Mouse (Mus musculus): ENCODE data around the gene Scd4. TPM values are rescaled to one million over a fixed set of nuclear protein-coding genes. Genes with fewer than 3 reads are reported as not detected.

Gene Scd4
- polyA plus RNA-seq, 1 experiment from 2014 or later = 0.06 TPM

DNA sequence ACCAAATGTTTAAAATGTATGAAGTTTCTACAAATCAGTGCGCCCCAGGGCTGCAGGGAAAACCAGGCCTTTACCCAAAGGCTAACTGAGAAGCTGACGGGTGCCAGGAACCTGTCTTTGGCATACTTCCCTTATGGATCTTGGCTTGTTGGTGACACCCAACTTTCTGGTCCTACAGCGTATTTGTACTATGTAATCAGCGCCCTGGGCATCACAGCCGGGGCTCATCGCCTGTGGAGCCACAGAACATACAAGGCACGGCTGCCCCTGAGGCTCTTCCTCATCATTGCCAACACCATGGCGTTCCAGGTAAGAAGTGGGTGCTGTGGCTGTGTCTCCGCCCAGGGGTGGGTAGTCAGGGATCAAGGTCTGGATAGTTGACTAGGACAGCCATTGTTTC lies 35.0 kb upstream of the Scd4 start:
- Histone ChIP-seq H3K27ac (ENCODE audit: low read depth, low read length) (no peak overlapping the region), H3K4me3 (ENCODE audit: low read depth, low read length) (peak overlapping the region; percentile 99), H3K36me3 (ENCODE audit: control insufficient read depth, insufficient read depth, low read length) (peaks cover 35% of the 10 kb centered on the region), H3K9me3 (ENCODE audit: control insufficient read depth, low read length) (no peaks in the 10 kb centered on the region), H3K9ac (ENCODE audit: low read depth, low read length) (peak overlapping the region; percentile 99), H3K4me2 (replicated peaks; ENCODE audit: low read depth, low read length) (peak overlapping the region; percentile 98), H3K27me3 (ENCODE audit: control insufficient read depth, insufficient read depth, low read length) (no peaks in the 10 kb centered on the region), H3K4me1 (replicated peaks; ENCODE audit: control insufficient read depth, insufficient read depth, low read length) (peaks cover 23% of the 10 kb centered on the region)
- no peak for DNase-seq (ENCODE audit: low spot score)
- no peak for ATAC-seq (ENCODE audit: low FRiP score)
- 89% methylated on average over 9 of the region's 9 CpGs for WGBS

DNA sequence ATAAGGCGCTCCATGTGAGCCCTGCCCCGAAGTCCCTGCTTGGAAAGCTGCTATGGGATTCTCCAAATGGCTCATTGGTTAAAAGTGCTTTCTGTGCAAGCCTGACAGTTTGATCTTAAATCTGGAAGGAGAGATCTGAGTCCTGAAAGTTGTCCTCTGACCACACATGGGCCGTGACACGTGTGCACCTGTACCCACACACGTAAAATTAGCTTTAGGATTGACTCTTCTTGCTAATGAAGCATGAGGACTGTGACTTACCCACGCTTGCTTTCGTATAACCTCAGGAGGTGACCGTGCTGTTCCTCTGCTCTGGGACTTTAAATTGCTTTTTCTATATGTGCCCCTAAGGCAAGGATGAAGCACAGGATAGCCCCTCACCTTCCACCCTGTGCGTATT lies 33.8 kb upstream of the Scd4 start:
- Histone ChIP-seq H3K4me2 (replicated peaks; ENCODE audit: low read depth, low read length) (peak overlapping the region; percentile 98), H3K27me3 (ENCODE audit: control insufficient read depth, insufficient read depth, low read length) (no peaks in the 10 kb centered on the region), H3K4me3 (ENCODE audit: low read depth, low read length) (peak overlapping the region; percentile 99), H3K4me1 (replicated peaks; ENCODE audit: control insufficient read depth, insufficient read depth, low read length) (peaks cover 23% of the 10 kb centered on the region), H3K36me3 (ENCODE audit: control insufficient read depth, insufficient read depth, low read length) (peaks cover 46% of the 10 kb centered on the region), H3K9me3 (ENCODE audit: control insufficient read depth, low read length) (no peaks in the 10 kb centered on the region), H3K27ac (ENCODE audit: low read depth, low read length) (no peak overlapping the region), H3K9ac (ENCODE audit: low read depth, low read length) (peak overlapping the region; percentile 42; the same call in 1 of the 2 replicates)
- DNase-seq (ENCODE audit: low spot score) (no peak), ATAC-seq (ENCODE audit: low FRiP score) (no peak)
- 90% methylated on average over 9 of the region's 9 CpGs for WGBS

DNA sequence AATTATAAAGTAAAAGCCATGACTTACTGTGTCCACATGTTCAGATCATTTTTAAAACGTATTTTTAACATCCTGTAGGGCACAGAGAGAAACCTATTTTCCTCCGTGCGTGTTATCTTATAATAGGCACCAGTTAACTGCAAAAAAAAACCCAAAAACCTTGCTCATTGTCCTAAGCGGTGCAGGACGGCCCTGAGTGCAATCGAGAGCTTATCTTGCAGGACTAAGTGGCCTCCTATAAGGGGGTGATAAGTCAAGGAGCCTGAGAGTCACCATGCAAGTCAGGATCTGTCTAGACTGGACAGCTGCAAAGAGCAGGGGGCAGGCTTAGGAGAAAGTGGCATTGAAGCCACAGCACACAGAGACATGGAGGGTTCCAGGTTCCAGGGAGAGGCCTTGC lies 33.0 kb upstream of the Scd4 start:
- H3K9ac ChIP-seq (ENCODE audit: low read depth, low read length) = 0 out of 2 replicates have a peak overlapping the region, but pooled peaks have one; percentile 7
- 85% methylated on average over 6 of the region's 6 CpGs for WGBS
- H3K4me1 ChIP-seq (replicated peaks; ENCODE audit: control insufficient read depth, insufficient read depth, low read length) = peaks cover 23% of the 10 kb centered on the region

DNA sequence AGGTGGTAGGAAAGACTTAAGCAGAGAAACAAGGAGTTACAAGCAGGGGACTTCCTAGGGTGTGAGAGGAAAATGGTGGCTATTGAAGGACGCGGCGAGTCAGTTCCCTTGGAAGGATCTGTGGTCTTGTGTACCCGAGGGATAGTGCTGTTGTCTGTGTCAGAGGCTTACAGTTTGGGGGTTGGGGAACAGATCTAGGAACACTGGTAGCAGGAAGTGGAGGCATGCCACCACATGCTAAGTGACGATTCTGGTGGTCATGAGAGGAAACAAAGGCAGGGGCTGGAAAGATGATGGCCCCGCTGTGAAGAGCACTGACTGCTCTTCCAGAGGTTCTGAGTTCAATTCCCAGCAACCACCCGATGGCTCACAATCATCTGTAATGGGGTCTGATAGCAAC lies 32.4 kb upstream of the Scd4 start:
- ATAC-seq (ENCODE audit: low FRiP score) = no peak
- no peaks in the 10 kb centered on the region for H3K9me3 ChIP-seq (ENCODE audit: control insufficient read depth, low read length)
- 86% methylated on average over 7 of the region's 7 CpGs for WGBS
- no peak overlapping the region for H3K27ac ChIP-seq (ENCODE audit: low read depth, low read length)
- no peak overlapping the region for H3K9ac ChIP-seq (ENCODE audit: low read depth, low read length)
- H3K4me3 ChIP-seq (ENCODE audit: low read depth, low read length) = no peak overlapping the region
- 0 out of 2 replicates have a peak overlapping the region, but pooled peaks have one; percentile 5 for H3K4me2 ChIP-seq (replicated peaks; ENCODE audit: low read depth, low read length)
- no peak for DNase-seq (ENCODE audit: low spot score)
- peaks cover 52% of the 10 kb centered on the region for H3K36me3 ChIP-seq (ENCODE audit: control insufficient read depth, insufficient read depth, low read length)
- no peaks in the 10 kb centered on the region for H3K27me3 ChIP-seq (ENCODE audit: control insufficient read depth, insufficient read depth, low read length)
- peaks cover 23% of the 10 kb centered on the region for H3K4me1 ChIP-seq (replicated peaks; ENCODE audit: control insufficient read depth, insufficient read depth, low read length)

More for the DNA sequence above, 33.0 kb upstream of the Scd4 start:
- Histone ChIP-seq H3K27ac (ENCODE audit: low read depth, low read length) (no peak overlapping the region), H3K4me2 (replicated peaks; ENCODE audit: low read depth, low read length) (0 out of 2 replicates have a peak overlapping the region, but pooled peaks have one; percentile 3), H3K36me3 (ENCODE audit: control insufficient read depth, insufficient read depth, low read length) (peaks cover 53% of the 10 kb centered on the region), H3K4me3 (ENCODE audit: low read depth, low read length) (0 out of 2 replicates have a peak overlapping the region, but pooled peaks have one; percentile 6), H3K9me3 (ENCODE audit: control insufficient read depth, low read length) (no peaks in the 10 kb centered on the region), H3K27me3 (ENCODE audit: control insufficient read depth, insufficient read depth, low read length) (no peaks in the 10 kb centered on the region)
- no peak for DNase-seq (ENCODE audit: low spot score)
- no peak for ATAC-seq (ENCODE audit: low FRiP score)

DNA sequence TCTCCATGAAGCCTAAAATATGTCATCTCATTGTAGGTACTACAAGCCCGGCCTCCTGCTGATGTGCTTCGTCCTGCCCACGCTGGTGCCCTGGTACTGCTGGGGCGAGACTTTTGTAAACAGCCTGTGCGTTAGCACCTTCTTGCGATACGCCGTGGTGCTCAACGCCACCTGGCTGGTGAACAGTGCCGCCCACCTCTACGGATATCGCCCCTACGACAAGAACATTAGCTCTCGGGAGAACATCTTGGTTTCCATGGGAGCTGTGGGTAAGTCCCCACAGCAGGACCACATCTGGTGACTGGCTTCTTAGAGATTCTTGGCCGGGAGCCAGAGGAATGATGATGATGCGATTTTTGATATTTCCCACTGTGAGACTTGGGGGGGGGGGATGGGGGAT lies 31.7 kb upstream of the Scd4 start:
- no peak for DNase-seq (ENCODE audit: low spot score)
- H3K27ac ChIP-seq (ENCODE audit: low read depth, low read length) = no peak overlapping the region
- H3K4me3 ChIP-seq (ENCODE audit: low read depth, low read length) = no peak overlapping the region
- ATAC-seq (ENCODE audit: low FRiP score) = no peak
- H3K27me3 ChIP-seq (ENCODE audit: control insufficient read depth, insufficient read depth, low read length) = no peaks in the 10 kb centered on the region
- H3K4me1 ChIP-seq (replicated peaks; ENCODE audit: control insufficient read depth, insufficient read depth, low read length) = peaks cover 23% of the 10 kb centered on the region
- peaks cover 50% of the 10 kb centered on the region for H3K36me3 ChIP-seq (ENCODE audit: control insufficient read depth, insufficient read depth, low read length)
- no peaks in the 10 kb centered on the region for H3K9me3 ChIP-seq (ENCODE audit: control insufficient read depth, low read length)
- no peak overlapping the region for H3K4me2 ChIP-seq (replicated peaks; ENCODE audit: low read depth, low read length)
- WGBS = 84% methylated on average over 16 of the region's 16 CpGs
- H3K9ac ChIP-seq (ENCODE audit: low read depth, low read length) = no peak overlapping the region

DNA sequence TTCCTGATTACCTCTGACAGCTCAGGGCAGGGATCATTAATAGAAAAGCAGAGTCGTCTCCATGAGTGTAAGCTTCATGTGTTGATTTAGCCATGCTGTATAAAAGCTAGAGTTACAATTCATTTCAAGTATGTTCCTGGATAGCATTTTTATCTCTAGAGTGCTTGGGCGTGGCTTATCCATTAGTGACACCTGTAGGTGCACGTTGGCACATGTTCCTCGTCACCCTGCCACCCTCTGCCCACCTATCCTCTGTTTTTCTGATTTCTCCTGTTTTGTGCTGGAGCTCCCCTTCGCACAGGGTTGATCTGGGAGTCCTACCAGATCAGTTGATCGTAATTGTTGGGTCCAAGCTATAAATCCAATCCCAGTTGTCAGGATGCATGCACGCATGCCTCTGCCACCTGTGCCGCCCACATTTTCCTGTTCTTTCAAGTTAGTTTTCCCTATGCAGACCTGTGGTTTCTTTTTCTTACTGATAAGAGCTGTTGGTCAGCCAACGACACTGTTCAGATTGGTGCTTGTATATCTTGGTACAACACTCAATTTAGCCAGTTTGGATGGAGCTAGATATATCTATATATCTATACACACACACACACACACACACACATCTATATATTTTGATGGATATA lies 31.1 kb upstream of the Scd4 start:
- no peak for ATAC-seq (ENCODE audit: low FRiP score)
- no peaks in the 10 kb centered on the region for H3K9me3 ChIP-seq (ENCODE audit: control insufficient read depth, low read length)
- no peaks in the 10 kb centered on the region for H3K27me3 ChIP-seq (ENCODE audit: control insufficient read depth, insufficient read depth, low read length)
- H3K36me3 ChIP-seq (ENCODE audit: control insufficient read depth, insufficient read depth, low read length) = peaks cover 50% of the 10 kb centered on the region
- no peak overlapping the region for H3K4me3 ChIP-seq (ENCODE audit: low read depth, low read length)
- WGBS = 88% methylated on average over 9 of the region's 9 CpGs
- peaks cover 23% of the 10 kb centered on the region for H3K4me1 ChIP-seq (replicated peaks; ENCODE audit: control insufficient read depth, insufficient read depth, low read length)
- DNase-seq (ENCODE audit: low spot score) = no peak
- no peak overlapping the region for H3K27ac ChIP-seq (ENCODE audit: low read depth, low read length)
- H3K4me2 ChIP-seq (replicated peaks; ENCODE audit: low read depth, low read length) = no peak overlapping the region
- no peak overlapping the region for H3K9ac ChIP-seq (ENCODE audit: low read depth, low read length)

DNA sequence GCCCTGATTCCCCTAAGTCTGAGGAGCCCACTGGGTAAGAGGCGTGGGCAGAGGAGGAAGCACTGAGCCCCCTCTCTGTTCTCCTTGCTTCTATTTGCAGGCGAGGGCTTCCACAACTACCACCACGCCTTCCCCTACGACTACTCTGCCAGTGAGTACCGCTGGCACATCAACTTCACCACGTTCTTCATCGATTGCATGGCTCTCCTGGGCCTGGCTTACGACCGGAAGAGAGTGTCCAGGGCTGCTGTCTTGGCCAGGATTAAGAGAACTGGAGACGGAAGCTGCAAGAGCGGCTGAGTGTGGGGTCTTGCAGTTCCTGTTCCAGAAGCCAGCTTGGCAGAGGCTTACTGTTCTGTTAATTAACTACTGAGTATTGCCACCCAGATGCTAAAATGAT lies 30.0 kb upstream of the Scd4 start:
- H3K36me3 ChIP-seq (ENCODE audit: control insufficient read depth, insufficient read depth, low read length) = peaks cover 49% of the 10 kb centered on the region
- no peak overlapping the region for H3K27ac ChIP-seq (ENCODE audit: low read depth, low read length)
- no peaks in the 10 kb centered on the region for H3K27me3 ChIP-seq (ENCODE audit: control insufficient read depth, insufficient read depth, low read length)
- no peak overlapping the region for H3K9ac ChIP-seq (ENCODE audit: low read depth, low read length)
- peaks cover 18% of the 10 kb centered on the region for H3K4me1 ChIP-seq (replicated peaks; ENCODE audit: control insufficient read depth, insufficient read depth, low read length)
- no peak overlapping the region for H3K4me2 ChIP-seq (replicated peaks; ENCODE audit: low read depth, low read length)
- H3K9me3 ChIP-seq (ENCODE audit: control insufficient read depth, low read length) = no peaks in the 10 kb centered on the region
- ATAC-seq (ENCODE audit: low FRiP score) (no peak), DNase-seq (ENCODE audit: low spot score) (no peak)
- H3K4me3 ChIP-seq (ENCODE audit: low read depth, low read length) = no peak overlapping the region
- 95% methylated on average over 11 of the region's 11 CpGs for WGBS

DNA sequence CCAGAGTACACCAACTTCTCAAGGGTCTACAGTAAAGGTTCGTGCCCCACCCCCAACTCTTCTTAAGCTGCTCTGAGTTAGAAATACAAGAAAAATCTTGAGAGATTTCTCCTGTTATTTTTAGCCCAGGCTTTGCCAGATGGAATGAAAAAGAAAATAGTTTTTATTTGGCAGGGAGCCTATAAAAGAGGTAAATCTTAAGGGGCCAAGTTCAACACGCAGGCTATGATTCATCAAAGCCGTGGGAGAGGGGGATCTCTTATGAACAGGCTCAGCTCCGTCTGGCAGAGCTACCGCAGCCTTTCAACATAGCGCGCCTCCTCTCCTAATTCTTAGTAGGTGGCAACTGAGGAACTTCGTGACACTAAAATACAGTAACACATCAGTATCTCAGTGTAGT lies 29.4 kb upstream of the Scd4 start:
- WGBS = 91% methylated on average over 8 of the region's 8 CpGs
- DNase-seq (ENCODE audit: low spot score) (no peak), ATAC-seq (ENCODE audit: low FRiP score) (no peak)
- Histone ChIP-seq H3K27me3 (ENCODE audit: control insufficient read depth, insufficient read depth, low read length) (no peaks in the 10 kb centered on the region), H3K4me1 (replicated peaks; ENCODE audit: control insufficient read depth, insufficient read depth, low read length) (peaks cover 12% of the 10 kb centered on the region), H3K9me3 (ENCODE audit: control insufficient read depth, low read length) (no peaks in the 10 kb centered on the region), H3K27ac (ENCODE audit: low read depth, low read length) (no peak overlapping the region), H3K36me3 (ENCODE audit: control insufficient read depth, insufficient read depth, low read length) (peaks cover 47% of the 10 kb centered on the region), H3K4me3 (ENCODE audit: low read depth, low read length) (no peak overlapping the region), H3K4me2 (replicated peaks; ENCODE audit: low read depth, low read length) (no peak overlapping the region), H3K9ac (ENCODE audit: low read depth, low read length) (no peak overlapping the region)

DNA sequence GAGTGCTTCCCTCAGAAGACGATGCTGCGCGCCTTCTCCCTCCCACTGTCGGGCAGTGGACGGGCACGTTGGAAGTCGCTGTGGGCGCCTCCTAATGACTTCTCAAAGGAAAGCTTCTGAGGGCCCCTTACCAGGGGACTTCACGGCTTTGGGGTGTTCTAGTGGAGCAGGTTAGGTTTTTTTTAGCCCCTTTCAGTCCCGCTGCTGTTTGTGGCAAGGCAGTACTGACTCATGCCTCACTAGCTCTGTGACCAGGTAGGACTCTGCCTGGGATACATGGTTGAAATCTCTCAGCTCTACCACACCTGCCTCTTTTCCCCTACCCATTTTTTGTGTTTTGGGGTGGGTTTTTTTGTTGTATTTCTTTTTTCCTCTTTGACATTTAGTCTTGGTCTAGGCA lies 28.5 kb upstream of the Scd4 start:
- Histone ChIP-seq H3K27me3 (ENCODE audit: control insufficient read depth, insufficient read depth, low read length) (no peaks in the 10 kb centered on the region), H3K36me3 (ENCODE audit: control insufficient read depth, insufficient read depth, low read length) (peaks cover 41% of the 10 kb centered on the region), H3K4me1 (replicated peaks; ENCODE audit: control insufficient read depth, insufficient read depth, low read length) (peaks cover 3% of the 10 kb centered on the region; the same call in 1 of the 2 replicates), H3K9me3 (ENCODE audit: control insufficient read depth, low read length) (no peaks in the 10 kb centered on the region), H3K27ac (ENCODE audit: low read depth, low read length) (no peak overlapping the region), H3K4me3 (ENCODE audit: low read depth, low read length) (no peak overlapping the region), H3K9ac (ENCODE audit: low read depth, low read length) (no peak overlapping the region), H3K4me2 (replicated peaks; ENCODE audit: low read depth, low read length) (no peak overlapping the region)
- no peak for ATAC-seq (ENCODE audit: low FRiP score)
- DNase-seq (ENCODE audit: low spot score) = no peak
- WGBS = 87% methylated on average over 10 of the region's 10 CpGs
